Mouse (Mus musculus): ENCODE measurements around the gene Gm28305. TPM values are rescaled to one million over a fixed set of nuclear protein-coding genes. Genes with fewer than 3 reads are reported as not detected.
A peak's percentile ranks its signal among the peaks of the same experiment; 100 is the strongest.

The Gm28305 gene
- total RNA-seq, 2 experiments from 2014 or later = not detected

- DNase-seq = no peak
These were observed 29.8 kb downstream of the Gm28305 start for GRCm38 (mm10) chr9:104070241-104070640.

DNA sequence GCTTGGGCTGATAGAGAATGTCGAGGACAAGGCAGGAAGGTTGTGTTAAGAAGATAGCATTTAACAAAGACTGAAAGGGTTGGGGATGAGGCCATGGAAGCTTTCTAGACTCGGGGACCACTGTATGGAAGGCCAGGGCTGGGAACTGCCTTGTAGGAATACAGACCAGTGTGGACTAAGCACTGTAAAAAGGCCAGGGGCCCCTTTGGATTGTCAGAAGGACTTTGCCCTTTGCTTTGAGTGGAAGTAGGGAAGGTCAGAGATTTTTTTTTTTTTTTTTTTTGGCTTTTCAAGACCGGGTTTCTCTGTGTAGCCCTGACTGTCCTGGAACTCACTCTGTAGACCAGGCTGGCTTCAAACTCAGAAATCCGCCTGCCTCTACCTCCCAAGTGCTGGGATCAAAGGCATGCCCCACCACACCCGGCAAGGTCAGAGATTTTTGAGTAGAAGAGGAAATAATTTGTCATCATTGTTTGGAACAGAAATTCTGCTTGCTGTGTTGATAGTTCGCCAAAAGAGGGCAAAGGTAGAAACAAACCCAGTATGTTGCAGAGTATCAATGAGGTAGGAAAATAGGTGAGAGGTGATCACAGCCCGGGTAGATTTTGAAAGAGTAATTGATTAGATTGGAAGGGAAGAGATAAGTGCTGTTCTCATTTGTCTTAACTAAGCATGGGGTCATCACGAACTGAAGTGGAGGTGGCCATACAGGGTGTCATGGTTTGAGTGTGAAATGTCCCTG lies 30.6 kb downstream of the Gm28305 start:
- DNase-seq = no peak

- DNase-seq = no peak
These were observed 35.3 kb downstream of the Gm28305 start for GRCm38 (mm10) chr9:104075808-104076207.

DNA sequence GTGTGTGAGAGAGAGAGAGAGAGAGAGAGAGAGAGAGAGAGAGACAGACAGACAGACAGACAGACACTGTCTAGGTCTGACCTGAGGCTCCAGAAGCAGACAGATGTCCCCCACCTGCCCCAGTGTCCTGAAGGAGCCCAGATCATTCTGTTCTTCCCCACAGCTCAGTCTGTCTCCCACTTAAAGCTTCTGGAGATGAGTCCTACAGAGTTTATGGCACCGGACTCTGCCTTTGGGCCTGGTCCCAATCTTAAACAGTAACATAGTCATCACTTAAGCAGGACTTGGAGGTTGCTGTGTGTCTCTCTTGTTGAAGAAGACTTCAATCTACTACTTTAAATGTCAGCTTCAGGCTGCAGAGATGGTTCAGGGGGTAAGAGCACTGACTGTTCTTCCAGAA lies 38.3 kb downstream of the Gm28305 start:
- DNase-seq = no peak

DNA sequence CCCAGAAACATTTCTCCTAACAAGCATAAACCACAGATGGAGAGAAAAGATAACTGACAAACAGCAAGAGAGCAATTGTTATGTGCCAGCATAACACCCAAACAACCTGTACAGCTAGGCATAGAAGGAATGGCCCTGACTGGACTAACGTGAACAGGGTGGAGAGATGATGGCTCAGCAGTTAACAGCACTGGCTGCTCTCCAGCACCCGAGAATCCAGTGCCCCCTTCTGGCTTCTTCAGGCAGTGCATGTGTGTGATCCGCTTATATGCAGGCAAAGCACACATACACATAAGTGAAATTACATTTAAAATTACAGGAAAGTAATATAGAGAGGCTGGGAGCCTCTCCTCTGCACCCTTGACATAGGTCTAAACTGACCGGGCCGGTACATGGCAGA lies 38.9 kb downstream of the Gm28305 start:
- peak; percentile 41 to 46 for DNase-seq

- no peak for DNase-seq
These were observed 39.6 kb downstream of the Gm28305 start for GRCm38 (mm10) chr9:104080038-104080437.

DNA sequence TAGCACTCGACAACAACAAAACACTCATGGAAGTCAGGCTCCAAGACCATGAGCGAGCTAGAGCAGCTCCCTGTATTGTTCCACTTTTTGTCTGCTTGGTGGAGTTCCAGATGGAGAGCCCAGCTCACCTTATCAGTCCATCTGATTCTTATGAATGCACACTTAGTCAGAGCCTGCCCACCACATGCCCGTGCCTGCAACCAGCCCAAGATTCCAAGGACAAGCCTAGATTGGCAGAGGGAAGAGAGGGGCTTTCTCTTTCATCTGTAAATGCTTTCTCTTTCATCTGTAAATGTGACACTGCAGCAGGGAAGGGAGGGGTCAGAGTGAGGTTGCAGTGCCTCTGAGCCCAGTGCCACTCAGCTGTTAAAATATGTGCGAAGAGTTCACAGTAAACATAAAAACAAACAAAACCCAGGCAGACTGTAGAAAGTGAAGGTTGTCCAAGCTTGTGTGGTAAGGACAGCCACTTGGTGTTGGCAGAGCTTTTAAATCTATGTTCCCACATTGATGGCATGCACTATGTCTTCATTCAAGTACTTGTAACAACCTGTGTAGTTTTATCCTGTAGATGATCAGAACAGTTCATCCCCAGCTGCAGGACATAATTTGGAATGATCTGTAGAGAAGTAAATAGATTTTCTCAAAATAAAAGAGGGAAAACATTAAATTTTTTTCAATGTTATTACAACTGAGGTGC lies 45.4 kb downstream of the Gm28305 start:
- DNase-seq = peak in 1 of 2 experiments; percentile 2

DNA sequence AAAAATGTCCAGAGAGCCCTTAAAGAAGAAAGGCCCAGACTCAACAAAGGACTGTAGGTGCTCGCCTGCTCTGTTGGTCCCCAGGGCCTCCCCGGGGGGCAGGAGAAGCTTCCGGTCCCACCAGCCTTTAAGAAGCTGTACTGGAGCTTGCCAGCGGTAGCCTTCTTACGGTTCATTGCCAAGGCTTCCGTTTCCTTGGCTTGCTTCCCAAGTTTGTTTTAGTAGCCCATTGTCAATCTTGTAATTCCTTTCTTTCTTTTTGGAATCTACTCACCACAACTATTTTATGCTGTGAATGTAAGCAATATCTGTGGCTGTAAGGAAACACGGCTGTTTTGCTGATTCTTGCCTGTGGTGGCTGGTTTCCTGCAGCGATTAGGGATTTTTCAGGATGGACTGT lies 48.1 kb downstream of the Gm28305 start:
- DNase-seq = peak in 1 of 2 experiments; percentile 18

DNA sequence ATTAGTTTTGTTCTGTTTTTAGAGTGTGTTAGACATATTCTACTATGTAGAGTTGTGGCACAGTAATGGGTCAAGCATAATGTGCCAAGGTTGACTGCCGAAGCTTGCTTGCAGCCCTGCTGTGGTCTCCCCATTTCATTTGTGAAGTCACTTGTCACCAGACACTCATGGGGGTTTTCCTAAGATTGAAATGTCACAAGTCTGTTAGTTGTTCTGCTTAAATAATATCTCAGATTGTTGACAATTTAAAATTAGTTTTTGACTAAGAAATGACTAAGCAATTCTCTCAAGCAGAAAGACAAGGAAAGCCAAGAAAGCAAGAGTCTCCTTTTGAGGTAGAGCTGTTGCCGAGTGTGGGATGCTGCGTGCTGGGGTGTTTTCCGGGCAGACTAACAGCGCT lies 52.5 kb downstream of the Gm28305 start:
- no peak for DNase-seq

DNA sequence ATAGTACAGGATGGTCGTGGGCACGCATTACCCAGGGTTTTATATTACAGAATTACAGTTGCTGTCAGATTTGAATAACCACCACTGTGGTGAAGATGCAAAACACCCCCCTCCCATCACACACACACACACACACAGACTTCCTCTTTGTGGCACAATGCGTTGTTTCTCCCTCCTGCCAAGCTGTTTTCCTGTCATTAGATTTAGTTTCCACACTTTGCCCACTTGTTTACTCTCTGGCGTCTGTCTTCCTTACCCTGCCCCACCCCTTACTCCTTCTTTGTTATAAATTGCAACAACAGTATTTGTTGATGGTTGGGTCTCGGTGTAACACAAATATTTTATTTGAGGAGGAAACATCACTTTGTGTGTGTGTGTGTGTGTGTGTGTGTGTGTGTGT lies 57.8 kb downstream of the Gm28305 start:
- no peak for DNase-seq

GRCm38 (mm10) chr9:104099060-104099459 lies 58.6 kb downstream of the Gm28305 start:
- DNase-seq = no peak

GRCm38 (mm10) chr9:104100822-104101221 lies 60.4 kb downstream of the Gm28305 start:
- no peak for DNase-seq

GRCm38 (mm10) chr9:104101458-104101857 lies 61.0 kb downstream of the Gm28305 start:
- DNase-seq = peak in 1 of 2 experiments; percentile 14

DNA sequence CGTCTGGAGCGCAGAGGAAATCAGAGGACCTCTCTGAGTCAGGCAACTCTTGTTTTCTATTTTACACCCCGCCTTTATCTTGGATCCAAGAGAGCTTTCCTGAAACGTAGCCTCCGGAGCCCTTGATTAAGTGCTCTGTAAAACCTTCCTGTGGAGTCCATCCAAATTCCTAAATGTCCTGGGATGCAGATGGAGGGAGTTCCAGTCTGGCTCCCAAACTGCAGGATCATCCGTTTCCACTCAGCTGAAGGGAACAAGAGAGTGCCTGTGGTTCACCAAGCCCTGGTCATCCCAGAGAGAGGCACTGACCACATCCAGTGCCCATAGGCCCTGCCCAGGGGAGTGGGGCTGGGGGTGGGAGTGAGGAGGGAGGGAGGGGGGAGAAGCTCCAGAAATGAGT lies 61.8 kb downstream of the Gm28305 start:
- DNase-seq = no peak

- DNase-seq = no peak
These were observed 62.4 kb downstream of the Gm28305 start for GRCm38 (mm10) chr9:104102901-104103300.

DNA sequence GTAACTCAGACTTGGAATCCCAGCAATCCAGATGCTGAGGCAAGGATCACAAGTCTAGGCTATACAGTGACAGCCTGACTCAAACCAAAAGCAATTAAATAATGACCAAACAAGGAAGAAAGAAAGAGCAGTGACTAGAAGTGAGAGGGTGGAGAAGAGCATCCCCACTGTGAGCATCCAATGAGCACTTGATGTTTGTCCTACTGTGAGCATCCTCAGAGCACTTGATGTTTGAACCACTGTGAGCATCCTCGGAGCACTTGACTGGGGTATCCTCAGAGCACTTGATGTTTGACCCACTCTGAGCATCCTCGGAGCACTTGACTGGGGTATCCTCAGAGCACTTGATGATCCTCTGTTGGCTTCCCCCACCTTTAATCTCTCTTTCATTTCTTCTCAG lies 64.5 kb downstream of the Gm28305 start:
- no peak for DNase-seq

DNA sequence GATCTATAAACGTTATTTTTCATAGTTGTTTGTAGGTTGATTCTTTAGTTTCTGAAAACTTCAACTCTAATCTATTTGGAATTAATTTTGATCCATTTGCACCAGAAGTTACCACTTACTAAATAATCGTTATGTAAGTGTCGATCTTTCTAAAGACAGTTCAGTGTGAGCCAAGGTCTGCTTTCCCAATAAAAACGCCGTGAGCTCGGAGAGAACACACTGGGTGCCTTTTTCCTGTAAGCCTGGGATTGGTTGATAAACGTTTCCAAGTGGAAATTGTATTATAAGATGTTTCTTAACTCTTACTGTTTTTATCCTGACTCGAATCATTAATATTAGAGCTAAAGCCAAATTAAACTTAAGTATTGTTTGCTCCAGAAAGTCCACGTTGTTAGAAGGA lies 66.5 kb downstream of the Gm28305 start:
- DNase-seq = no peak

DNA sequence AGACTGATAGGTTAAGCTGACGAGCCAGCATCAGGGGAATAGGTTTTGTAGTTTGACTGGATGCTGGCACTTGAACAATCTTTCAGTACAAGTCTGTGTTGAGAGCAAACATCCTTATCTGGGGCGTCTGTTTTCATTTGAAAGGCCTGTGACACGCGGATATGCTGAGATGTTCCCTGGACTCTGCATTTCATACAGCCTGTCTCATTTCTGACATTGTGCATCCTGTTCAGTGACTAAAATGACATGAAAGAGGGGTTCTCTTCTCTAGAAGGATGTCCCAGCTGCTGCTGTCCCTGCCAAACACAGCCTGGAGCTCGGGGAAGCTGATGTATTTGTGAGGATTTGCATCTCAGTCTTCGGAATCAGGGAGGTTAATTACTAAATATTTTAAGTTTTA lies 67.0 kb downstream of the Gm28305 start:
- no peak for DNase-seq

GRCm38 (mm10) chr9:104108571-104109143 lies 68.2 kb downstream of the Gm28305 start:
- DNase-seq = no peak

DNA sequence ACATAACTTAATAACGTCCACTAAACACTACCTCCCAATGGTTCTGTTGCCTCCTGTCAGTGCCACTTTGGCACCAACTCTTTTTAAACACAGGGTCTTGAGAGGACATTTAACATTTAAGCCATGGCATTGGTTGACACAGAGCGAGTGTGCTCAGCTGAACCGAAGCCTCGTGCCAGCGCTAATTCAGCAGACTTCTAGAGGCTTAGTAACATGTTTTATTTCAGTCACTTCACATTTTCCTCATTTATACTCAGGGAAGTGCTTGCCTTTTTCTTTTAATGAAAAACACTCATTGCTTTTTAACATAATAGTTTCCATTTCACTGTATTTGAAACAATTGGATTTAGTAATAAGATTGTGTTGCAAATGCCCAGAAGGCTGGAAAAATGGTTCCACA lies 68.7 kb downstream of the Gm28305 start:
- DNase-seq = no peak

DNA sequence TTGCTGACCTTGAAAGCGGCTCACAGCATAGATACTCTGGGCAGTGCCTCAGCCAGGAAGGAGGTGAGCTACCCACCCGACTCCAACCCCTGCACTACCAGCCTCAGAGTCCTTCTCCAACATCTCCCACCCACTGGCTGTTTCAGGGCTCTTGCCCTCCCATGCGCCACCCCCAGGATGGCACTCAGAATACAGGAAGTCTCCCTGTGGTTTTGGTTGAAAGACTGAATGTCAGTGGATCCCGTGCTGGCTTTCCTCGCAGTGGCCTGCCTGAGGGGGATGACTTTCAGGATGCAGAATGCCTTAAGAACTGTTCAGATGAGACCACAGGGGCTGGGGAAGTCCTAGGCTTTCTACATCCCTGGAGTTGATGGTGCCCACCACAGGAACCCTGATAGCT lies 82.6 kb downstream of the Gm28305 start:
- DNase-seq = no peak

- DNase-seq = no peak
These were observed 83.2 kb downstream of the Gm28305 start for GRCm38 (mm10) chr9:104123622-104124021.

All from adrenal gland, postnatal 36 days (tissue).